Mouse (Mus musculus) embryo, embryonic 11 days (tissue): ENCODE measurements around the gene Apobec2.

Experiments used
- DNase-seq: peaks from one replicate; pipeline ENCODE4 v3.0.0-alpha.2; 2015

The Apobec2 gene

DNA sequence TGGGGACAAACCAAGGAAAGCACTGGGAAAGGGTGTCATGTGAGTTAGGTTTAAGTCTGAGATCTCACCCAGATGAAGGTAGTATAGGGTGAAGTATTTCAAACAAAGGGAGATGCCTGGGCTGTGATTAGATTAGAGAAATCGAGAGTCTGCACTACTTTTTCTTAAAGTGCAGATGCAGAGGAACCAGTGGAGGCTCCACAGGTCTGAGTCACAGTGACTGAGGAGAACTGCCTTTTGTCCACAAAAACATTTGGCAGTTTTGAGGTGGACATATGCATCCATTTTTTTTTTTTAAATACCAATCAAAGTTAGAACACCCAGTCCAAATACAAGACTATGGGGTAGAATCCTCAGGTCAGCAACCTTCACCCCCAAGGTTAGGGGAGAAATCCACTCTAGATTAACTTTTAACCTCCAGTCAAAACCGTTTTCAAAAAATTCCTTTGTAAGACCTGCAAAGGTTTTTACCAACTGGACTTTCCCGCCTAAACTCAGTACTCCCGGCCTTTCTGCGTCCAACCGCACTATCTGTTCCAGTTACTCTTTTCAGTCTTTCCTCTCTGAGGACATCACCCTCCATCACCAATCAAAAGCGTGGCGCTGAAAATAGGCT lies 24.7 kb downstream of the Apobec2 start:
- no peak for DNase-seq

DNA sequence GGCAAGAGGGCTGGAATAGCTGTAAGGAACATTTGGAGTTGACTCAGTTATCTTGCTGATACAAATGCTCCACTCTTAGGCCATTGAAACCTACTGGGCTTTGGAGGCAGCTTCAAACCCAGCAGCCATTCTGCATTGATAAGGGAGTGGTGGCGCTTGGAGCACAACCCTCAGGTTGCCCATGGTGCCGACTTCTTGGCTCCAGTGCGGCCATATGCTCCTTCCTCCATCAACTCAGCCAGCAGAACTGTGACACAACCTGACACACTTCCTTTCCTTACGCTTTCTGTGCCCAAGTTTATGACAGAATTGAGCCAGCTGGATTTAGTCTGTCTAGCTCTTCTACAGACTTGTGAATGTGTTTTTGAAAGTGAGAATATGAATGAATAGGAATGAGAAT lies 25.6 kb downstream of the Apobec2 start:
- DNase-seq, result no peak

DNA sequence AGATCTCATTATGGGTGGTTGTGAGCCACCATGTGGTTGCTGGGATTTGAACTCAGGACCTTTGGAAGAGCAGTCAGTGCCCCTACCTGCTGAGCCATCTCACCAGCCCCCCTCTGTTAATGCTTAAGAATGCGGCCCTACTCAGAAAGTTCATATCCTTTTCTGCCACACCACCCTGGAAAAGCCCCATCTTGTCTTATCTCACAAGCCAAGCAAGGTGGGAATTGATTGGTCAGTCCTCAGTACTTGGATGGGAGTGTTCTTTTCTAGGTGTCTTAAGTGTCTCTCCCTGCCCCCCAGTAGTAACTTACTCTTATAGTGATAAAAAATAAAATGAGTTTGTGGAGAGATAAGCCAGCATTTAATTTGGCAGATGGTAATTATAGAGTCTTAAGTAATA lies 28.0 kb downstream of the Apobec2 start:
- DNase-seq, result no peak

DNA sequence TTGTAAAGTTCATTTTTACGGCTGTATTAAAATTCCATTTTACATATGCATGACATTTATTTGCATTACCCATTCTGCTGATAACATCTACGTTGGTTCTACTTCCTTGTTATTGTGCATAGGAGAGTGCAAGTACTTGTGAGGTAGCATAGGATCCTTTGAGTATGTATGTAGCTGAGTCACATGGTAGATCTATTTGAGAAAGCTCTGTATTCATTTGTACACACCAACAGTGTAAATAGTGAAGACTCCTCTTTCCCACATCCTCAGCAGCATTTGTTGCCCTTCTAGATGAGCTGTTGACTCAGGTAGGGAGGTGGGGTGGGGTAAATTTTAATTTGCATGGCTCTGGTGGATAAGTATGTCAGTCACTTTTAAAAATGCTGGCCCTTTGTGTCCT lies 28.9 kb downstream of the Apobec2 start:
- DNase-seq, result no peak

DNA sequence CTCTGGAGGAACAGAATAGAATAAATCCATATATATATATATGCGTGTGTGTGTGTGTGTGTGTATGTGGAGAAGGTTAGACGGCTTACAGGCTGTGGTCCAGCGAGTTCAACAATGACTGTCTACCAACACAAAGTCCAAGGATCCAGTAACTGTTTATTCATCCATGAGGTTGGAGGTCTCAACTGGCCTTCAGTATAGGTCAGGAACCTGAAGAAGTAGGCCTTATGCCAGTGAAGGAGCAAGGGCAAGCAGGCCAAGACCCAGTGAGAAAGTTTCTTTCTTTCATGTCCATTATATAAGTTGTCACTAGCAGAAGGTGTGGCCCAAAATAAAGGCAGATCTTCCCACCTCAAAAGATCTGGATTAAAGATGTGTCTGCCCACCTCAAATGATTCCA lies 30.0 kb downstream of the Apobec2 start:
- no peak for DNase-seq

DNA sequence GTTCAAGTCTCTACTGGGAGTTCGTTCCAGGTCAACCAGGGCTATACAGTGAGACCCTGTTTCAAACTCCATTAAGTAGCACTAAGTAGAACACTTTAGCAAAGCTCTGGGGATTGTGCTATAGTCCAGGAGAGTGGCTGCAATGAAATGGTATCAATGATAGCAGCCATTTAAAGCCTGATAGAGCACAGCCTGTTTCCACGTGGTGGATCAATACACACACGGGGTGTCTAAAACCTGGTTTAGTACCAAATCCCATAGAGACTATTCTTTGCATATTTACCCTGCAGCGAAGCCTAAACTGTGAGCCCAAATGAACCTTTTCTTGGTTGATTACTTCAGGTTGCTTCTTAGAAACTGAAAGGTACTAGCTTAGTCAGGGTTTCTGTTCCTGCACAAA lies 31.0 kb downstream of the Apobec2 start:
- no peak for DNase-seq

DNA sequence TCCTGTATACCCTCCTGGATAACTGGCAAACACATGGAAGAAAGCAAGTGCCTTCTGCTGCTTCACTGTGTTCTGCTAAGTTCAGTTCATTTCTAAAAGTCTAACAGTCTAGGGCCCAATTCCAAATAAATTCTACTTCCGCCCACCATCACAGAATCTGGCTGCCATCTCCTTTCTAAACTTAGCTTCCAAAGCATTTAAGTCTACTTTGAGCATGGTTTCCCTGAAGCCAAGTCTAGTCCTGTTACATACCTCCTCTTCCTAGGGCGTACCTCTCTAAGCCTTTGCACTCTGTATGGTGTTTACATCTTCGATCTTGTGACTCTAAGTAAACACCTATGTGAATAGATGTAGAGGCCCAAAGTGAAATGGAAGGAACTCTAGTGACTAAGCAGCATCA lies 40.1 kb downstream of the Apobec2 start:
- no peak for DNase-seq

DNA sequence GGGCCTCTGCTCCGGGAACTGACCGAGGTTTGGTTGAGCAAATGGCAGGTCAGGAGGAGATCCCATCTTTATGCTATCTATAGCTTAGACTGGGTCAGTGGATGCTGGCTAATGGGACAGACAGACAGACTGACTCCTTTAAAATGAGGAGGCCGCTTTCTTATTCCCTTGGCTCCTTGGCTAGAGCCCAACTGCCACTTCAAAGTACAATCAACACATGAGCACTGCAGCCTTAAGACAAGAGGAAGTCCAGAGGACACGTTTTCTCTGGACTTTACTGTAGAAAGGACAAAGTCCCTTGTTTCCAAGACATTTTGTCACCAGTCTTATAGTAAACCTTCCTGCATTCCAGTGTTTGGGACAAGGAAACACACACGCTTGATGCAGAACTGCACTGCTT lies 41.3 kb downstream of the Apobec2 start:
- DNase-seq, result no peak

DNA sequence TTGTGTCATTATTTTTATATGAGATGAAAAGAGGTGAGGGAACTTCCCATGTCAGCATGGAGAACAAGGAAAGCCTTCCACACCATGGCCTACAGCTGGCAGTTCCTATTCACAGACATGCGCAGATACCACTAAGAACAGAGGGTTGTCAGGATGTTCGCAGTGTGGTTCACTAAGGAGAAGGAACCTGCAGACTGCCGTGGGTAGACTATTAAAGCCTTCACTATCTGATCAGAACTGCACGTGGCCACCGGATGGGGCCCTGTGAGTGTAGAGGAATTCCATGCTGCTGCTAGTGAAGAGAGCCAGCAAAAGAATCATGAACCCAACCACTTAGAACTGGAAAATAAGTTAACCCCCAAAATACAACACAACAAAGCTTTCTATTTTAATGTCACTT lies 43.3 kb downstream of the Apobec2 start:
- DNase-seq, result no peak

DNA sequence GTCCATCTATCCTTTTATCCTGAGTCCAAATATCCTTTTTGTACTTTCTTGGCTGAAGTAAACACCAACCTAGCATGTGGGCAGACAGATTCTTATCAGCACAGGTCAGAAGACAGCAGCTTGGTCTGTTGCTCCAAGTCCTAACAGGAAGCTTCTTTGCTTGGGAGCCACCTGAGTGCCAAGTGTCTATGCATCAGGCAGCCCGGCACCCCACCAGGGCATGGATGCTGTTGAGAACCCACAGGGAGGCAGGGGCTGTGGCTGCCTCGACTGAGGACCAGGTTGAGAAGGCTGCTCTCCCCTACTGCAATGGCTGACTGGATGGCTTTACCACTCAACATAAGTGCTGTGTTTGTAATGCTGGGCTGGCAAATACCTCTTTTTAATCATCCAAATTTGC lies 44.1 kb downstream of the Apobec2 start:
- no peak for DNase-seq

DNA sequence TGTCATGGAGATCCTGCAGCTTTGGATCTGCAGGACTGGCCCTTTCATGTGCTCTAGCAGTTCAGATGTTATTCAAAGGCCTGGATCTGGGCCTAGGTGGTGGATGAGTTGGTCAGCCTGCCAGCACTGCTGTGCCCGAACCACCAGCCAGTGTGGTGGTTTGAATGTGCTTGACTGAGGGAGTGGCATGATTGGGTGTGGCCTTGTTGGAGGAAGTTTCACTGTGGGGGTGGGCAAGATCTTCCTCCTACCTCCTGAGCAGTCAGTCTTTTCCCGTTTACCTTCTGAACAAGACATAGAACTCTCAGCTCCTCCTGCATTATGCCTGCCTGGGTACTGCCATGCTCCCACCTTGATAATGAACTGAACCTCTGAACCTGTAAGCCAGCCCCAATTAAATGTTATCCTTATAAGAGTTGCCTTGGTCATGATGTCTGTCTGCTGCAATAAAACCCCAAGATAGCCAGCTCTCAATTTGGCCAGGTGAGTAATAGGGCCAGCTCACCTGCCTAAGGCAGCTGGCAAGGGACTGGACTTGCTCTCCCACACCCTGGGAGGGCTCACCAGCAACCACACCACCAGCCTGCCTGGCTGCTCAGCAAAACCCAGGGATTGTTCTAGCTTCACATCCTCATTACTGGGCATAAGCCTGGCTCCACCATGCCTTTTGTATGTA lies 46.8 kb downstream of the Apobec2 start:
- DNase-seq, result no peak

DNA sequence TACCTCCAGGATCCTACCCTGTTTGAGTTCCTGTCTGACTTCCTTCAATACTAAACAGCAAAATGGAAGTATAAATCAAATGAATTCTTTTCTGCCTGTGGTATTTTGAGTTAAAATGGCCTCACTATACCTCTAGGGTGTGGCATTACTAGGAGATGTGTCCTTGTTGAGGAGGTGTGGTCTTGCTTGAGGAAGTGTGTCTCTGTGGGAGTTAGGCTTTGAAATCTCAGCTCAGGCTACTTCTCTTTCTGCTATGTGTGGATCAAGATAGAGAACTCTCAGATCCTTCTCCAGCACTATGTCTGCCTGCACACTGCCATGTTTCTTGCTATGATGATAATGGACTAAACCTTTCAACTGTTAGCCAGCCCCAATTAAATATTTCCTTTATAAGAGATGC lies 53.7 kb downstream of the Apobec2 start:
- no peak for DNase-seq

DNA sequence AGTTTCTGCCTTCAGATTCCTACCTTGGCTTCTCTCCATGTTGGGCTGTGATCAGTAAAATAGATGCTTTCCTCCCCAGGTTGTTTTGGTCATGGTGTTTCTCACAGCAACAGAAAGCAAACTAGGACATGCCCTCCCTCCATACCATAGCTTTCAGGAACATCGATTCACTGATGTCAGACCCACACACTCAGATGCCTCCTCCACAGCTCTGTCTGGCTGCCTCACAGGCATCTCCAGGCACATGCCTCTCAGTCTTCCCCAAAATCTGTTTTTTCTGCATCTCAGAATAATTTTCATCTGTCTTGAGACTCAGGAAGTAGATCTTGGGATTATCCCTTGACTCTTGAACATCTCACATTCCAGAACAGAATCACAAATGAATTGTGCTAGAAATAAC lies 56.6 kb downstream of the Apobec2 start:
- no peak for DNase-seq

DNA sequence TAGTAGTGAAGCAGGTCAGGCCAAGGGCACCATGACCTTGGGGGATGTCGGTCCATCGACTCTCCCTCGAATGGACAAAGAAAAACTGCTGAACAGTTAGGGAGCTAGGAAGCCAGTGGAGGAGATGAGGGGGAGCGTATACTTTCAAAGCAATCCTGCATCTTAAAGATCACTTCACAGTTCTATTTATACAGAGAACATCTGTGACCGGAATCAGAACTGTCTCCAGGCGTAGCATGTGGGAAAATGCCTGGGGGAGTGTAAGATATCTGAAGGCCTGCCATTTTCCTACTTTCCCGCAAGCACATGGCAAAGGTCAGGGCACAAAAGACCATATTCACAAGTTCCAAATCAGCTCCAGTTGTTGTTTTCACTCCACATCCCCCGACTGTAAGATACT lies 59.7 kb downstream of the Apobec2 start:
- peak; percentile 6 for DNase-seq

DNA sequence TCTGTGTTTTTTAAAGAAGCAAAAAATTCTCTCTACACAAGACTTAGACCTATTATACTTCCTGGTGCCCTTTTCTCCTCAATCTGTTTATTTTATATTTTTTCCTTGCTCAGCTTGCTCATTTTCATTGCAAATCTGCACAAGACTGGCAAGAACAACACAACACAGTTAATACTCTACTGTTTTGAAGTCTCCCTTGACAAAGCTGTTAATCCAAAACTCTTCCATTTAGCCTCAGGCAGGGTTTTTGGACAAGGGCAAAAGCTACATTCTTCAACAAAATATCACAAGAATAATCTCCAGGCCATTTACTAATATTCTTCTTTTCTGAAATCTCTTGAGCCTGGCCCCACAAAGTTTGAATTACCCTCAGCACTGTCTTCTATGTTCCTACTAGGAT lies 61.1 kb downstream of the Apobec2 start:
- DNase-seq, result no peak
